Comparison of ENCODE assay signal across 16 mouse cellular contexts in genomic region chr1:91893598-91893997, GRCm38 (mm10).
"Had no signal": no experiment of that assay in that cellular context is flagged by ENCODE, and none has a peak within 500 bp of the region (broad histone marks: within the 10 kb centered on the region; RNA-seq: fewer than 3 reads in every experiment).

No protein-coding gene starts in this region.

- H3K4me1 ChIP-seq: kidney, embryonic 15.5 days; limb, embryonic 12.5 days; limb, embryonic 15.5 days; liver, embryonic 12.5 days; stomach, embryonic 15.5 days had no signal

- H3K9ac ChIP-seq: kidney, embryonic 15.5 days; limb, embryonic 12.5 days; limb, embryonic 15.5 days; liver, embryonic 12.5 days; liver, embryonic 15.5 days; stomach, embryonic 15.5 days had no signal

- H3K27me3 ChIP-seq: kidney, embryonic 15.5 days; limb, embryonic 12.5 days; limb, embryonic 15.5 days; liver, embryonic 12.5 days; liver, embryonic 15.5 days; stomach, embryonic 15.5 days had no signal

- H3K9me3 ChIP-seq: kidney, embryonic 15.5 days; limb, embryonic 12.5 days; limb, embryonic 15.5 days; liver, embryonic 12.5 days; liver, embryonic 15.5 days; stomach, embryonic 15.5 days had no signal

- H3K27ac ChIP-seq: kidney, embryonic 15.5 days; limb, embryonic 12.5 days; limb, embryonic 15.5 days; liver, embryonic 12.5 days; liver, embryonic 15.5 days; stomach, embryonic 15.5 days had no signal

- ATAC-seq: liver, embryonic 12.5 days had no signal

- H3K36me3 ChIP-seq: kidney, embryonic 15.5 days; limb, embryonic 12.5 days; limb, embryonic 15.5 days; liver, embryonic 12.5 days; liver, embryonic 15.5 days; stomach, embryonic 15.5 days had no signal

- H3K4me2 ChIP-seq: kidney, embryonic 15.5 days; limb, embryonic 12.5 days; limb, embryonic 15.5 days; liver, embryonic 12.5 days; liver, embryonic 15.5 days; midbrain, embryonic 11.5 days; stomach, embryonic 15.5 days had no signal

- DNase-seq: kidney, adult 11 months; kidney, adult 8-10 months; kidney, postnatal 10 days; left cerebral cortex, postnatal 4 days; lung, adult 2 months; lung, postnatal 14 days; midbrain, embryonic 14.5 days; spleen, adult 18-20 months; thymus, postnatal 25 days had no signal

- H3K4me3 ChIP-seq: kidney, embryonic 15.5 days; limb, embryonic 12.5 days; limb, embryonic 15.5 days; liver, embryonic 12.5 days; liver, embryonic 15.5 days; stomach, embryonic 15.5 days had no signal
